Mouse (Mus musculus) T-helper 1 cell (primary cell): ENCODE results near the gene Kcnab3.

Experiments
- in situ Hi-C: fragments of 300-600 bp; cut with MboI, MseI; formaldehyde crosslinking; loops from one replicate; pipeline ENCODE4 v1.15.1; 2025; ENCODE audit warnings: high pct_unique_total_duplicates

Gene Kcnab3

DNA sequence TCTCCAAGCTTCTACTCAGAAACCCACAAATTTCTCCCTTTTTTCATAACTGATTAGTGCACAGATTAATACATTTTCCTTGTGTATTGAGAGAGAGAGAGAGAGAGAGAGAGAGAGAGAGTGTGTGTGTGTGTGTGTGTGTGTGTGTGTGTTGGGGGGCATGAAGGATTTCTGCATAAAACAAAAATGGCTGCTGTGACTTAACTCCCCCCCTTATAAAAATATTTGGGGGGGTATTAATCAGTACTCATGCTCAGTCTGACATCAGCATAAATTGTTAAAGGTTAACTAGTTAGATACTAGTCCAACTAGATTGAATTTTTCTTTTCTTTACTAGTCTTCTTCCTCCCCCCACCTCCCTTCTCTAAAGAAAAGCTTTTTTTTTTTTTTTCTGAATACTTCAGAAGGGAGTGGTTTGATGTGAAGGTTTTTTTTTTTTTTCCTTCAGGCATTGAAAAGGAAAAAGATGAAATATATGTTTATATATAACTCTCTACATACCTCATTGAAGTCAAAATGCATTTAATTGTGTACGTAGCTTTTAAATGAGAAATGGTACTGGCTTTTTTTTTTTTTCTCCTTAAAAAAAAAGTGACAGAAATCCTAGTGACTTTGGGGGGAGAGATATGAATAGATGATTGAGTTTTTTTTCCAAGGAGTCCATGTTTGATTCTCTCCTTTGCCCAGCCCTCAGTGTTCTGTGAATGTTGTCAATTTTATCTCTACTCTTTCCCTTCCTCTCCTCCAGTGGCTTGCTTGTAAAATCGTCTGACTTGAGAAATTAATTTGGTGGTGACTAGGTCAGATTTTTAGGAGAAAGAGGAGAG lies 44.1 kb downstream of the Kcnab3 start:
- in situ Hi-C loops = no loop called here

DNA sequence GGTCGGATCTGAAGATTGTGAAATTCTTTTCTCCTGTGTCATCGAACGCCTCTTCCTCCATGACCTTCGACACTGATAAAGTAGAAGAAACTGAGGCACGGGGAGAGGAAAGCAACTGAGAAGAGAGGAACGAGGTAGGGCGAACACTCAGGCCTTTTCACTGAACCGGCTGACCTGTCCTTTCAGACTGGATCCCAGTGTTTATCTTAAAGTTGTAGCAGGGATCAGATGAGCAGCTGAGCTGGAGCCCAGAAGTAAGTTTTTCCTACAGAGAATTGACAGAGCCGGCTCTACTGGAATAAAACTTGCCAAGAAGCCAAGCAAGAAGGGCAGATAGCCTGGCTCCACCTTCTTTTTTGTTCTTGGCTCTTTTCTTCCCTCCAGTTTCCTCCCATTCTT lies 44.8 kb downstream of the Kcnab3 start:
- in situ Hi-C loops = no loop called here

DNA sequence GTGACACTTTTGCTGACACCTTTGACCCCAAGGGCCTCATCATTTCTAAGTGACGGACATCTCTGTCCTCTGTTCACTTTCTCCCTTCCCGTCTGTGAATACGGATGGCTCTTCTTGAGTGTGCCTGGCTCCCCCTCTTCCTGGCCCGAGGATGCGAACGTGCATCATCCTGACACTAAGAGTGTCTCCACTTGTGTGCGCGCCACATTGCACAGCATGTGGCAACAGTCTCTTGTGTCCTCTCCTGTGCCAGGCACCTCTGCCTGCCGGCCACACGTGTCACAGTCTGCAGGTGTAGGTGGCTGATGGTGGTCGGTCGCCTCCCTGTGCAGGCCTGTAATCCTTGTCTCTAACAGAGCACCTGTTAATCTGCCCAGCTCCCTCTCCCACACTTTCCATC lies 45.5 kb downstream of the Kcnab3 start:
- in situ Hi-C loops = no loop called here

DNA sequence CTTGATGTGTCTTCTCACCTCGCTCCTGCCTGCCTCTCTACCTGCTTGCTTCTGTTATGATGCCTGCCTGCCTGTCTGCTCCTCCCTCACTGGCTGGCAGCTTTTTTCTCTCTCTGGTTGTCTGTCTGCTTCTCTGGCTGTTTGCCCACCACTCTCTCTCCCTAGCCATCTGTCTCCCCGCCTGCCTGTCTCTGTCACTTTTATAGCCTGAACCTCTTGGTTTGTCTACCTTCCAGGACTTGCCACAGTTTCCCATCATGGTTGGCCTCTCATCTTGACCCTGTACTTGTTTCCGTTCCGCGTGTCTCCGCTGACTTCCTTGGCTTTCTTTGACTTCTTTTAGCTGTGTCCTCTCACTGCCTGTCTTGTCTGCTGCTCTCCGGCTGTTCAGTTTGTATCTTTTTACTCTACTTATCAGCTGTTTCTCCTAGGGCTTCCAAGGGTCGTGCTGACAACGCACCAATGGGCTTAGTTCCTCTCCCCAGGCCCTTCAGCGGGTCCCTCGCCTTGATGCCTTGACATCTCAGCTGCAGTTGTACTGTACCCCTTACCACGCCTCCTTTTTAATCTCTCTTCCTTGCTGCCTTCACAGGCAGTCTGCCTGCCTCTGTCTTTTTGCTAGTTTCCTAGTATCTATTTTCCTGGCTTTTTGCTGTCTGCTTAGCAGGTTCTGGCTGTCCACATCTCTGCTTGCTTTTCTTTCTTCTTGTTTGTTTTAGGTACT lies 46.2 kb downstream of the Kcnab3 start:
- in situ Hi-C loops = no loop called here

DNA sequence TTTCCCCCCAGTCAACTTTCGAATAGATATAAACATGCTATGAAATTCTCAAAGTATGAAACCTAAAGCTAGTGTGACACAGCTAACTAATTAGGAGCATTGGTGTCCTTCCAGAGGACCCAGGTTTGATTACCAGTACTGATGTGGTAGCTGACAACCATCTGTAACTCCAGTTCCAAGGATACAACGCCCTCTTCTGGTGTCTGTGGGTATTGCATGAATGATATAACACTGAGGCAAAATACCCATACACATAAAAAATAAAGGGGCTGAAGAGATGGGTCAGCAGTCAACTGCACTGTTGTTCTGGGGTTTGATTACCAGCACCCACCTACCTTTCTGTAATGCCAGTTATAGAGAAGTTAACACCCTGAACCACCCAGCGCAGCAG lies 46.7 kb downstream of the Kcnab3 start:
- in situ Hi-C loops = no loop called here

DNA sequence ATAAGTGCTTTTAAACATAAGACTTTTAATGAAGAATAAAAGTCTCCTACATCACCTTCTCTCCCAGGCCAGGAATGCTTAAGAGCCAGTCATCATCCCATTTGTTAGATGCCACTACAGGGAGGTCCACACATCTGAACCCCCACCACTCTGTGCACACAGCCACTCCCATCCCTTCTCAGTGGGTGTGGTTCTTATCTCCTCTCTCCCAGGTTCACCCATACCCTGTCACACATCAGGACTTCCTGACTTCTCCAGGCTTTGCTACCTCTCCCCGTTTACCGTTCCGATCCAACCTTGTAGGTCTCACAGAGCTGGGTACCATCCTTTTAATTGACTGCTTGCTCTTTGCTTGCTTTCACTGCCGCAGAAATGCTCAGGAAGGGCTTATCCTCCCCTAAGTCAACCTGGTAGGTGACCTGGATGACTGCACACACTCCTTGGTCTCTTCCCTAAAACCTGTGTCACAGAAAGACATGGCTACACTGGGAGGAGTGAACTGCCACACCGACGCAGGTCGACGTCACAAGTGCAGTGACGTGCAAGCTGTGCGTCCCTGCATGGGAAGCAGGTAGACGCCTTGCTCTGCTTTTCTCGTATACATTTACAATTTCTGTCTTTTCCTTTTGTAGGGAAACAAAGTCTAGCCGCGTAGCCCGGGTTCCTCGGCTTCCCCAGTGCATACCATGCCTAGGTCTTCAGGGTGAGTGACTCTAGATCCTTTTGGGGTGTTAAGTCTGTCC lies 47.3 kb downstream of the Kcnab3 start:
- in situ Hi-C loops = no loop called here

DNA sequence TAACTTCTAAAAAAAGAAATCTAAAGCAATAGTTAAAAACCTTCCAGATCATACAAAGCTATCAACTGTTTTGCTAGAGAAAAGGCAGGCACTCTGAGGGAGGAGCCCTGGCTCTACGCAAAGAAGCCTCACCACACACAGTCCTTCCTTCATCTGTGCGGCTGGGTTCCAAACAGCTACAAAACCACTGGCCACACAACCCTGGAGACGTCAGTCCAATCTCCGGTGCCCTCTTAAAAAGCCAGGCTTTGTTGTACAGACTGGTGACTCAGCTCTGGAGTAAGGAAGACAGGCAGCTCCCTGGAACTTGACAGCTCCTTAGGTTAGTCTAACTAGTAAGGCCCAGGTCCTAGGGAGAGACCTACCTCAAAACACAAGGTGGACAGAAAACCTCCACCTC lies 49.6 kb downstream of the Kcnab3 start:
- in situ Hi-C loops = no loop called here

DNA sequence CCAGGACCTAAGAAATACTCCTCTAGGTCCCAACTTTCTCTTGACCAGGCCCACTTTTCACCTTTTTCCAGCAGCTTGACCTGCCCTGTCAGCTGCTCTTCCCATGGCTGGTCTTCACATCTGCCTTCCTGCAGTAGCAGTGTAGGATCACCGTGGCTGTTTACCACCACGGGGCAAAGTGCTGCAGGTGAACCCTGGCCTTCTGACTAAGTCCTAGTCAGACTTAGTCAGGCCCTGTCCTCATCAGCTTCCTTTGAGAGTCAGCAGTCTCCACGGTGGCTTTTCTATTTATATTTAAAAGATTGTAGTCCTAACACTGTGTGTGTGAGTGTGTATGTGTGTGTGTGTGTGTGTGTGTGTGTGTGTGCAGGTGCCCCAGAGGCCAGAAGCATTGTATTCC lies 51.7 kb downstream of the Kcnab3 start:
- in situ Hi-C loops = no loop called here

DNA sequence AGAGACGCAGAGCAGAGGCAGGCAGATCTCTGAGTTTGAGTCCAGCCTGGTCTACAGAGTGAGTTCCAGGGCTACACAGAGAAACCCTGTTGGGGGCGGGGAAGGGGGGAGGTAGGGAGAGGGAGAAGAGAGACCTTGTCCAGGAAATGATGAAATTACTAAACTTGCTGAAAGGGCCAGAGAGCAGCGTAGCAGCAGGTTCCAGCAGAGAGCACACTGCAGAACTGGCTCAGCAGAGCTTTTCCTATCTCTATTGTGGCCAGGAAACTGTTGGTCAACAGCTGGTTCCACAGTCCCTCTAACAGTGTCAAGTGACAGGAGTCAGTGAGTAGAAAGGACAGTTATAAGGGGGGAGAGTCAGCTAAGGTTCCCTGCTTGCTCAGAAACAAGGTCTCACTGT lies 53.5 kb downstream of the Kcnab3 start:
- in situ Hi-C loops = no loop called here

DNA sequence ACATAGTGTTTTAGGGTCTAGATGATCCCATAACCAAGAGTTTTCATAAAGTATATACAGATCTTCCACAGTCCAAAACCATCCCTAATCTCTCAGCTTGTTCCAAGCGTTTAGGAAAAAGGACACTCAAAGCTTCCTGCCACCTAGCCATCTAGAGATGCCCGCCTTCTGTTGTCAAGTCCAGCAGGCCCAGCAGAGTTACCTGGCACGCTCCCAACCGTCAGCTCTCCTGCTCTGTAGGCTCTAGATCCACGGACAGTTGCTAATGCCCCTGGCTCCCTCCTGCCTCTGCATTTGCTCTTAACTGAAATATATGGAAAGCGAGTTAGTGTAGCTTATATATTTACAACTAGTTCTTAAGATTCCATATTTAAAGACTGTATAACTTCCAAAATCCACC lies 55.3 kb downstream of the Kcnab3 start:
- in situ Hi-C loops = loop anchor here (5.0 kb wide), 1 partner anchor 189 kb away; no protein-coding TSS in a partner anchor
